ENCODE assay signal across 9 mouse cellular contexts in genomic region chr2:147688742-147689141, GRCm38 (mm10).
DNase-seq lines count a peak whose midpoint lies in the region; ATAC-seq and TF ChIP-seq lines count a peak whose summit lies in the region.
"Had no signal": no experiment of that assay in that cellular context is flagged by ENCODE, and none has a peak within 500 bp of the region (broad histone marks: within the 10 kb centered on the region; RNA-seq: fewer than 3 reads in every experiment).

No protein-coding gene starts in this region.

- H3K36me3 ChIP-seq in kidney, postnatal 0 days (ENCODE audit: insufficient read depth, low read length) = no peaks in the 10 kb centered on the region
- no peaks in the 10 kb centered on the region for H3K36me3 ChIP-seq in neural tube, embryonic 11.5 days (ENCODE audit: control insufficient read depth, insufficient read depth, low read length)
- H3K36me3 ChIP-seq: liver, embryonic 13.5 days had no signal

- DNase-seq in layer of hippocampus, adult 2 months (ENCODE audit: low spot score in 2 of 2) = no peak
- no peak for DNase-seq in layer of hippocampus, adult 9-10 months (ENCODE audit: low spot score)
- DNase-seq in WW6 (ENCODE audit: low read depth, low spot score) = peak; percentile 48
- DNase-seq in embryo, embryonic 10.5 days (ENCODE audit: low spot score) = peak; percentile 83
- DNase-seq in kidney, postnatal 0 days (ENCODE audit: low spot score) = peak; percentile 61
- DNase-seq in neural tube, embryonic 11.5 days (ENCODE audit: low spot score) = peak; percentile 70
- DNase-seq in left cerebral cortex, postnatal 36 days (ENCODE audit: low spot score in 2 of 2) = no peak
- no peak for DNase-seq in thymus, postnatal 0 days (ENCODE audit: low spot score)
- DNase-seq: liver, embryonic 13.5 days had no signal

- no peak overlapping the region for H3K4me2 ChIP-seq in kidney, postnatal 0 days (ENCODE audit: low read length)
- H3K4me2 ChIP-seq in neural tube, embryonic 11.5 days (ENCODE audit: low read depth) = no peak overlapping the region
- H3K4me2 ChIP-seq: liver, embryonic 13.5 days had no signal

- no peaks in the 10 kb centered on the region for H3K27me3 ChIP-seq in kidney, postnatal 0 days (ENCODE audit: insufficient read depth, low read length)
- no peaks in the 10 kb centered on the region for H3K27me3 ChIP-seq in neural tube, embryonic 11.5 days (ENCODE audit: control insufficient read depth, insufficient read depth, low read length)
- H3K27me3 ChIP-seq: liver, embryonic 13.5 days had no signal

- WGBS in kidney, postnatal 0 days = 29% methylated on average over 6 of the region's 6 CpGs
- 22% methylated on average over 6 of the region's 6 CpGs for WGBS in neural tube, embryonic 11.5 days

- no peaks in the 10 kb centered on the region for H3K9me3 ChIP-seq in kidney, postnatal 0 days (replicated peaks; ENCODE audit: low read length)
- H3K9me3 ChIP-seq in neural tube, embryonic 11.5 days (ENCODE audit: control insufficient read depth, low read length) = no peaks in the 10 kb centered on the region

- no peaks in the 10 kb centered on the region for H3K4me1 ChIP-seq in kidney, postnatal 0 days (replicated peaks; ENCODE audit: insufficient read depth, low read length)
- H3K4me1 ChIP-seq in neural tube, embryonic 11.5 days (ENCODE audit: control insufficient read depth, insufficient read depth, low read length) = no peaks in the 10 kb centered on the region
- H3K4me1 ChIP-seq: liver, embryonic 13.5 days had no signal

- intact Hi-C loops in left cerebral cortex, postnatal 36 days (cut with DNase I) = no loop called here

- H3K9ac ChIP-seq in kidney, postnatal 0 days (ENCODE audit: low read depth, low read length) = no peak overlapping the region
- no peak overlapping the region for H3K9ac ChIP-seq in neural tube, embryonic 11.5 days (ENCODE audit: low read length)
- H3K9ac ChIP-seq: liver, embryonic 13.5 days had no signal

- no peak overlapping the region for H3K4me3 ChIP-seq in layer of hippocampus, adult 2 months
- no peak overlapping the region for H3K4me3 ChIP-seq in kidney, postnatal 0 days (replicated peaks; ENCODE audit: low read depth, low read length)
- H3K4me3 ChIP-seq in neural tube, embryonic 11.5 days (ENCODE audit: low read depth, low read length) = no peak overlapping the region
- H3K4me3 ChIP-seq: liver, embryonic 13.5 days had no signal

- H3K27ac ChIP-seq in layer of hippocampus, adult 2 months = no peak overlapping the region
- H3K27ac ChIP-seq in kidney, postnatal 0 days = no peak overlapping the region
- no peak overlapping the region for H3K27ac ChIP-seq in neural tube, embryonic 11.5 days (ENCODE audit: low read depth, low read length)
- H3K27ac ChIP-seq: liver, embryonic 13.5 days had no signal

- ATAC-seq in kidney, postnatal 0 days (replicated peaks; ENCODE audit: low FRiP score, low read depth) = no peak
- no peak for ATAC-seq in neural tube, embryonic 11.5 days (ENCODE audit: insufficient read depth, low FRiP score, low TSS enrichment)

- peak; percentile 66 for TF ChIP-seq CTCF in layer of hippocampus, adult 2 months (conservative IDR thresholded peaks at IDR 0.05)
- peak; percentile 66 for TF ChIP-seq CTCF in kidney, postnatal 0 days (IDR thresholded peaks at IDR 0.05; ENCODE audit: low read depth)

Comparison
In these comparisons a context has a peak if more than half of its experiments do, and no peak if none do; other contexts are left out.
1. DNase-seq: peak in WW6 (single experiment), embryo, embryonic 10.5 days (single experiment), kidney, postnatal 0 days (single experiment) and neural tube, embryonic 11.5 days (single experiment); none in layer of hippocampus, adult 2 months (0 of 2), layer of hippocampus, adult 9-10 months (single experiment), left cerebral cortex, postnatal 36 days (0 of 2) and thymus, postnatal 0 days (single experiment).